Mouse (Mus musculus) neural tube, embryonic 13.5 days (tissue): ENCODE measurements at regions not wholly inside any gene's neighbourhood (a gene's known extent, or its start where the extent isn't known, plus 50 kb on each side); places are given as distances from the start of the nearest gene placed in this dataset.
A peak's percentile ranks its signal among the peaks of the same experiment; 100 is the strongest.

Source experiments
- ATAC-seq: fragments of 200-750 bp; cut with Nextera tagmentation; 2 replicates; pipeline ENCODE4 v1.8.0; 2017; ENCODE audit warnings: low read depth, mild to moderate bottlenecking, moderate TSS enrichment, moderate library complexity
- H3K27ac ChIP-seq: fragments of 300-500 bp; sonication (generic); replicated peaks from 2 replicates; pipeline ENCODE4 v1.5.1; 2015; ENCODE audit warnings: moderate library complexity, mild to moderate bottlenecking, inconsistent platforms
- H3K27me3 ChIP-seq: fragments of 300-500 bp; sonication (generic); 2 replicates; pipeline ENCODE4 v1.6.1; 2015; ENCODE audit warnings: mild to moderate bottlenecking, inconsistent platforms
- H3K36me3 ChIP-seq: fragments of 300-500 bp; sonication (generic); 2 replicates; pipeline ENCODE4 v1.6.1; 2015; ENCODE audit warnings: mild to moderate bottlenecking, inconsistent platforms
- H3K4me1 ChIP-seq: fragments of 300-500 bp; sonication (generic); replicated peaks from 2 replicates; pipeline ENCODE4 v1.6.1; 2015; ENCODE audit warnings: inconsistent platforms
- H3K4me2 ChIP-seq: fragments of 300-500 bp; sonication (generic); 2 replicates; pipeline ENCODE4 v1.6.1; 2015; ENCODE audit warnings: inconsistent platforms, mild to moderate bottlenecking, moderate library complexity
- H3K4me3 ChIP-seq: fragments of 300-500 bp; sonication (generic); 2 replicates; pipeline ENCODE4 v1.5.1; 2015; ENCODE audit warnings: mild to moderate bottlenecking, inconsistent platforms
- H3K9ac ChIP-seq: fragments of 300-500 bp; sonication (generic); 2 replicates; pipeline ENCODE4 v1.6.1; 2015; ENCODE audit warnings: moderate library complexity, mild to moderate bottlenecking, inconsistent platforms
- H3K9me3 ChIP-seq: fragments of 300-500 bp; sonication (generic); 2 replicates; pipeline ENCODE4 v1.6.1; 2016; ENCODE audit warnings: inconsistent platforms
- WGBS: fragments of 180-500 bp; shearing (Covaris S2); methylation state at CpG from one replicate; pipeline ENCODE4 v1.1.7; 2015; 5-methylcytosine and 5-hydroxymethylcytosine counted together

DNA sequence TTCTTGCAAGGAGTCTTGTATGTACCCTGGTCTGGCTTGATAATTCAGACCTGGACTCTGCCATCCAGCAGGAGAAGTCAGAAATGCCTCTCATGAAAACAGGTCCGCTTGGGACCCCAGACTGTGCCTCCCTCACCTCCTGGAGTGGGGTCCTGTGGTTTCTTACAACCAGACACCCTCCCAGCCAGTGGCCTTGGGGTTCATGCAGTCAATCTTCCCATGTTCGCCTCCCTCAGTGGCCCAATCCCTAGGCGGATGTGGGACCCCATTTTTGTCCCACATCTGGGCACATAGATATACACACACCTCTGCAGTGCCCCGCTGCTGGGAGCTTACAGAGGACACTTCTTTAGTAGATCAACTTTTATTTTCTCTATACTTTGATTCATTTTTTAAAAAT, 217.7 kb downstream of the Lrfn2 start:
- no peak overlapping the region for H3K9ac ChIP-seq
- no peaks in the 10 kb centered on the region for H3K27me3 ChIP-seq
- no peaks in the 10 kb centered on the region for H3K9me3 ChIP-seq
- no peak overlapping the region for H3K4me2 ChIP-seq
- 0 out of 2 replicates have a peak, but pooled peaks cover 3% of the 10 kb centered on the region for H3K4me1 ChIP-seq
- no peak overlapping the region for H3K27ac ChIP-seq
- no peaks in the 10 kb centered on the region for H3K36me3 ChIP-seq
- no peak for ATAC-seq
- no peak overlapping the region for H3K4me3 ChIP-seq
- 90% methylated on average over 4 of the region's 4 CpGs for WGBS

DNA sequence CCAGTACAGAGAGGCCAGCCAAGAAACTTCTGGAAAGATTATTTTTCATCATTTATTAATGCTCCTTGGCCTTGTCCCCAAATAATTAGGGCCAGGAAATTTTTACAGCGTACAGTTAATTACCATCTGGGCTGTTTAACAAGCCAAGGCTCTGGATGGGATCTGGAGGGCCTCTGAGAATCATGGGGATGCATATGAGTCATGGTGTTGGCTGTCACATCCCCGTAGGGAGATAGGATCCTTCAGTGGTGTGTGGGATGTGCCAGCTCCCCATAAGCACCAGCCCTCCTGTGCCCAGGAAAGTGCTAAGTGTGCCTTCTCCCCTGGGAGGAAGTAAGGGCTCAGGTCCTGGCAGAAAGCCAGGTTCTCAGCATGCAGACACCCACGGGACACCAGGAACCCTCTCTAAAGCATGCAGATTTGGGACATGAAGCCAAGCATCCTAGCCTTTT, 218.8 kb downstream of the Lrfn2 start:
- H3K4me2 ChIP-seq = no peak overlapping the region
- no peak overlapping the region for H3K9ac ChIP-seq
- ATAC-seq = no peak
- no peak overlapping the region for H3K4me3 ChIP-seq
- H3K27me3 ChIP-seq = no peaks in the 10 kb centered on the region
- H3K36me3 ChIP-seq = no peaks in the 10 kb centered on the region
- H3K4me1 ChIP-seq = 0 out of 2 replicates have a peak, but pooled peaks cover 3% of the 10 kb centered on the region
- H3K27ac ChIP-seq = no peak overlapping the region
- 69% methylated on average over 3 of the region's 3 CpGs for WGBS
- H3K9me3 ChIP-seq = no peaks in the 10 kb centered on the region

DNA sequence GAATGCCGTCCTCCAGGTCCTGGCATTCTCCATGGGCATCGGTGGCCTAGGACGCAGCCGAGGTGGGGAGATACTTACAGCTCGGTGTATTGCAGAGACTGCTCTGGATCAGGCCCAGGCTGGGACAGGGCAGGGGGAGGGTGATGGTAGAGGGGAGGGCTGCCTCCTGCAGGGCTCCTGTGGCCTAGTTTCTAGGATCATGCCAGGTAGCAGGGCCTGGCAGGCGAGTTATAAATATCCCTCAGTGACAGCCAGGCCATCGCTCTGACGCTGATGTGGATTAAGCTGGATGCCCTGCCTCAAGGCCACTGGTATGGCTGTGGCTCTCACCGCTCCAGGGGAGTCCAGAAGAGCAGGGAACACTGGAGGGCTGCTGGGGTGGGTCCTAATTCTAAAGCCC, 221.8 kb downstream of the Lrfn2 start:
- Histone ChIP-seq H3K27ac (no peak overlapping the region), H3K4me1 (0 out of 2 replicates have a peak, but pooled peaks cover 3% of the 10 kb centered on the region), H3K27me3 (no peaks in the 10 kb centered on the region), H3K36me3 (no peaks in the 10 kb centered on the region), H3K4me3 (no peak overlapping the region), H3K9ac (no peak overlapping the region), H3K4me2 (no peak overlapping the region), H3K9me3 (no peaks in the 10 kb centered on the region)
- 82% methylated on average over 9 of the region's 9 CpGs for WGBS
- ATAC-seq = no peak

DNA sequence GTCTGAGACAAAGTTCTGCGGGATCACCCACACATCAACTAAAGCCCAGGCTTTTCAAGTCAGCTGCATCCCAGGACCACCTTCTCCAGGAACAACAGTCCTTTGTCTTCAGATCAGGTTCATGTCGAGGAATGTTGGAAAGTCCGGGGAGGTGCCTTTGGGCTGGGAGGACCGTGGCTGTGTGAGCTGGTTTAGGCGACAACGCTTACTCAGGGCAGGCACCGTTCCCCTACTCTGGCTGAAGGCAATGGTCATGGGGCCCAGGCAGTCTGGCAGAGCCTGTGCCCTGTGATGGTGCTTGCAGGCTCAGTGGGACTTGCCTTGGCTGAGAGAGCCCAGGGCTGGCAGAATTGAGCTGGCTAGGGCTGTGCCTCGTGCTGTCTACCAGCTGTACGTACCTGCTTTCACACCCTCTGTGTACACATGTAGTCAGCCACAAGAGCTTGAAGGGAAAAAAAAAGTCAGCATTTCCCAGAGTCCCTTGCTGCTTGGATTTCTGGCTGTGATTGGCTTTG, 222.9 kb downstream of the Lrfn2 start:
- no peak overlapping the region for H3K27ac ChIP-seq
- no peaks in the 10 kb centered on the region for H3K36me3 ChIP-seq
- H3K9ac ChIP-seq = no peak overlapping the region
- no peak for ATAC-seq
- 83% methylated on average over 9 of the region's 9 CpGs for WGBS
- H3K4me1 ChIP-seq = 0 out of 2 replicates have a peak, but pooled peaks cover 3% of the 10 kb centered on the region
- H3K9me3 ChIP-seq = no peaks in the 10 kb centered on the region
- no peak overlapping the region for H3K4me3 ChIP-seq
- no peaks in the 10 kb centered on the region for H3K27me3 ChIP-seq
- no peak overlapping the region for H3K4me2 ChIP-seq

DNA sequence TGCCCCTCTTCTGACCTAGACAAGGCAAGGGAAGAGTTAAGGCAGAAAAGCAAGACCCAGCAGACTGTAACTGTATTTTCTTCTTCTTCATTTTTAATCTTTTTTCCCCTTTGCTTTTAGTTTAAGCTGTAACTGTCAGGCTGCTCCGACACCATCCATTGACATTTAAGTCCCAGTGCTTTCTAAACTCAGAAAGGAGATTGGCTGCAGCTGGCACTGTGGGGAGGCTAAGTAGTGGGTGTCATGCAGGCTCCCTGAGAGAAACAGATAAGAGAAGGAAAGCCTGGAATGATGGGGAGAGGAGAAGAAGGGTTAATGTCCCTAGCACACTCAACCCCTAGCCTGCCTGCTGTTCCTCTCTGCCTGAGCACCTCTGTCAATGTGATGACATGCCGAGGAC, 225.4 kb downstream of the Lrfn2 start:
- ATAC-seq = no peak
- H3K4me2 ChIP-seq = no peak overlapping the region
- H3K36me3 ChIP-seq = no peaks in the 10 kb centered on the region
- H3K27me3 ChIP-seq = no peaks in the 10 kb centered on the region
- H3K4me1 ChIP-seq = no peaks in the 10 kb centered on the region
- no peak overlapping the region for H3K27ac ChIP-seq
- H3K9ac ChIP-seq = no peak overlapping the region
- H3K9me3 ChIP-seq = no peaks in the 10 kb centered on the region
- WGBS = 87% methylated on average over 2 of the region's 2 CpGs
- H3K4me3 ChIP-seq = no peak overlapping the region

DNA sequence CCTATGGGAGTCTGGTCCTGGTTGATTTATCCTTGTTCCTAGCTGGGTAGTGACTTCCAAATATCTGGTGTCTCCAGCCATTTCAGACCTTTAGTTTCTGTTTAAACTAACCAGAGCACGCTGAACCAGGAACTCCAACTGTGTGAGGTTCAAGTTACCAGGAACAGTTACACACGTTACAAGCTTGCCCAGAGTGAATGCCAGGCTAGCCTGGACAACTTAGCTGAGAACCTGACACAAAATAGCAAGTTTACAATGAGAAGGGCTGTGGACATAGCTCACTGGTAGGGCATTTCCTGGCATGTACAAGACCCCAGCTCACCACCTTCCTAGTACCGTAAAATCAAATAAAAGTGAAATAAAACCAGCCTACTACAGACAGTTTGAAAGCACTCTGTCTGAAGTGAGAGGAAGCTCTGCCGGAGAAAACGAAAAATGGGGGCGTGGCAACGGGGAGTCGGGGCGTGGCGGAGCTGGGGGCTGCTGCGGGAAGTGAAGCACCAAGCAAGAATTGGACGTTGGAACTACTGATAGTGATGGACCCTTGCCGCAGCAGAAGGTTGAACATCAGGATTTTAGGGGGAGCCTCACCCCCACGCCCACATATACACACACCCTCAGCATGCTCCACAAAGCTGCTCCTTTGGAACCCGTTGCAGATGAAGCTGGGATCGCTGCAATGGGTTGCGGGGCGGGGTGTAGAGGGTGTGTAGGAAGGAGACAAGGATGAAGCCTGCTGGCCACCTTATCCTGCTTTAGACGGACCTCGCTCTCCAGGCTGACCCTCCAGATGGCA, 239.3 kb downstream of the Lrfn2 start:
- Histone ChIP-seq H3K9ac (peak overlapping the region; percentile 62), H3K9me3 (no peaks in the 10 kb centered on the region), H3K27me3 (peaks cover 15% of the 10 kb centered on the region; the same call in 1 of the 2 replicates), H3K4me2 (peak overlapping the region; percentile 66), H3K27ac (peak overlapping the region; percentile 61), H3K36me3 (no peaks in the 10 kb centered on the region), H3K4me3 (peak overlapping the region; percentile 33), H3K4me1 (peaks cover 27% of the 10 kb centered on the region)
- WGBS = 7% methylated on average over 20 of the region's 20 CpGs
- ATAC-seq = peak; percentile 29

DNA sequence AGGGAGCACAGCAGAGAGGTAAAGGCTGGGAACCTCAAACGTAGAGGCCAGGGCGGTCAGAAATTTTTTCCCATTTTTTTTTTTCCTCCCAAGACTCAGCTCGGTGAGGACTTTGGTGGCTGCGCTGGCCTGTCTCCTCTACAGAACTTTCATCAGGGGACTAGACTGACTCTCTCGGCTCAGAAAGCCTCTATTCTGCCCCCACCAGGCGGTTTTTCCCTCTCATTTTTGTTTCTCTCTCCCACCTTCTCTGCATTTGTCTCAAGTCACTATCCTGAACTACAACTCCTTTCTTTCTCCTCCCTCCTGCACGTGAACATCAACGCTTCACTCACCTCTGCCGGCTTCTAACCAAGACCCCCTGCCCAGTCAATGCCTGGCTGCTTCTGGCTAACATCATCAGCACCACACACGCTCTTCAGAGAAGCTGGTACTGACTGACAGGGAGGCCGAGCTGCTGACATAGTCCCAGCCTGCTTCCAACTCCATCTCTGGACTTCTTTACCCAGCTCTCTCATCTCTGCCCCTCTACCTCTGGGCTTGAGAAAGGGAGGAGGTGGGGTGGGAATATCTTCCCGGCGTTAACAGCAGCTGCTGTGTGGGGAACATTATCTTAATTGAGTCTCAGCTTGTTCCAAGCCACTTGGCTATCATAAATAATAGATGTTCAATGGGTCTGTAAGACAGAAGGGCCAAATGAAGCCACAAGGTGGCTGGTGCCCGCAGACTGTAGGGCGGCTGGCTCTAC, 240.0 kb downstream of the Lrfn2 start:
- peak overlapping the region; percentile 66 for H3K4me2 ChIP-seq
- H3K36me3 ChIP-seq = no peaks in the 10 kb centered on the region
- peak; percentile 67; the same call in 1 of the 2 replicates for ATAC-seq
- H3K27ac ChIP-seq = peak overlapping the region; percentile 61
- no peaks in the 10 kb centered on the region for H3K9me3 ChIP-seq
- peak overlapping the region; percentile 62 for H3K9ac ChIP-seq
- H3K4me3 ChIP-seq = peak overlapping the region; percentile 33
- H3K4me1 ChIP-seq = peaks cover 27% of the 10 kb centered on the region
- peaks cover 15% of the 10 kb centered on the region; the same call in 1 of the 2 replicates for H3K27me3 ChIP-seq
- 6% methylated on average over 15 of the region's 15 CpGs for WGBS

DNA sequence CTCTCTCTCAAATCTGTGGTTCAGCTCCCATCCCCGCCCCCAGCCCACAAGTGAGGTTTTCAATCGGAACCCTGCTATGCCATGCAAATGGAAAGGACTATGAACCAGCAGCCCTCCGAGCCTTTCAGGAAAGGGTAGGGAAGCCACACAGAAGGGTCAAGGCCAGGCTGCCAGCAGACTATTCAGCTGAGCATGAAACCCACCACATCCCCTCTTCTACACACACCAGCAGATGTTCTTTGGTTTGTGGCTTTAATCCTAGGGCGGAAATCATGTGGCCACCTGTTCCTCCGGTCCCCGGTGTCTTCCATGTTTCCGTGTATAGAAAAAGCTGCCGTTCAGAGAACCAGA, 240.6 kb downstream of the Lrfn2 start:
- Histone ChIP-seq H3K9ac (peak overlapping the region; percentile 62), H3K36me3 (no peaks in the 10 kb centered on the region), H3K4me1 (peaks cover 29% of the 10 kb centered on the region), H3K9me3 (no peaks in the 10 kb centered on the region), H3K4me2 (peak overlapping the region; percentile 66), H3K4me3 (no peak overlapping the region; the same call in 1 of the 2 replicates), H3K27me3 (peaks cover 15% of the 10 kb centered on the region; the same call in 1 of the 2 replicates), H3K27ac (0 out of 2 replicates have a peak overlapping the region, but pooled peaks have one; percentile 28)
- ATAC-seq = no peak
- 42% methylated on average over 8 of the region's 8 CpGs for WGBS

DNA sequence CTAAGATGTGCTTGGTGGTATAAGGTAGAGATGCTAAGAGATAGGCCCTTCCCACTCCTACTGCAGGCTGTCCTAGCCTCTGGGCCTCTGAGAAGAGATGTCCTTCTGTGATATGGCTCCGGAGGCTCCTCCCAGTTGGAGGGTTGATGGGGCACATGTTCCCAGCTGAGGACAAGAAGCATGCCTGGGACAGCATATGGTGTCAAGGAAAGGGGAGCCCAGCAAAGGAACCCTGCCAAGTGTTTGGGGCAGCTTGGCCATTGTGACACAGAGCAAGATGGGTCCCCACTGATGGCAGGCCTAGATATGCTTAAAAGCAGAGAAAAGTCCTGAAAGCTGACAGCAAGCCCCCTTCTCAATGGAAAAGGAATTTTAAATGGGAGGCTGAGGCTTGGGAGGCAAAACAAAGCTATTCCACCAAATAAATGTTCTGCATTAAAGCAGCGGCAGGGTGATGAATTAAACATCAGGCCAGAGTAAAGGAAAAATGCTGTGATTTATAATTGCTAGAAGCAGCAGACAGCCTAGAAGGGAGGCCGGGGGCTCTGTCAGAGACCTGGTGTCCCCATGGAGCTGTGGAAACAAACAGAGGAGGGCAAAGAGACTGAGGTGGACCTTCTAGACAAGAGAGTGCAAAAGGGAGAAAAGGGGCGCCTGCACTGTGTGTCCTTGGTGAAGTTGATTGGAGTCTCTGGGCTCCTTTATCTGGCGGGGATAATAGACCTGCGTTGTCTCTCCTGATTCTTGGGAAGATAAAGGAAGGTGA, 246.0 kb downstream of the Lrfn2 start:
- 40% methylated on average over 6 of the region's 6 CpGs for WGBS
- no peak for ATAC-seq
- H3K27ac ChIP-seq = peak overlapping the region; percentile 38
- H3K4me2 ChIP-seq = no peak overlapping the region
- no peaks in the 10 kb centered on the region for H3K9me3 ChIP-seq
- H3K36me3 ChIP-seq = no peaks in the 10 kb centered on the region
- peaks cover 12% of the 10 kb centered on the region for H3K27me3 ChIP-seq
- peaks cover 29% of the 10 kb centered on the region for H3K4me1 ChIP-seq
- no peak overlapping the region for H3K4me3 ChIP-seq
- H3K9ac ChIP-seq = no peak overlapping the region

DNA sequence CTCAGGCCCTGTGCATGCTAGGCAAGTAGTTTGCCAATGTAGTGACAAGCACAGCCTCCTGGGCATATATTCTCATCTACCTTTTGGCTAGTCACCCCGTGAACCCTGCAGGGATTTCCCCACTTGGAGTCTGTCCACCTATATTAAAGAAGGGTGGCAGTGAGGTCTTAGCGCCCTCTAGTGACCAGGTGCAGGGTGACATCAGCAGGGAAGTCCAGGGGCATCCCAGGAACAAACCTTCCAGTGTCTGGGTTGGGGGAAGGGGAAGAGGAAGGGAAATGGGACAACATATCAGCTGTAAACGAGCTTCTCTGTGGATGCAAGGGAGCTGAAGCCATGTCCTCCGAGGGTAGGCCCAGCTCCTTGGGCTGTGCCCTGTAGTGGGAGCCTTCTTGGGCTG, 245.7 kb upstream of the Mocs1 start:
- no peak overlapping the region for H3K9ac ChIP-seq
- ATAC-seq = no peak

DNA sequence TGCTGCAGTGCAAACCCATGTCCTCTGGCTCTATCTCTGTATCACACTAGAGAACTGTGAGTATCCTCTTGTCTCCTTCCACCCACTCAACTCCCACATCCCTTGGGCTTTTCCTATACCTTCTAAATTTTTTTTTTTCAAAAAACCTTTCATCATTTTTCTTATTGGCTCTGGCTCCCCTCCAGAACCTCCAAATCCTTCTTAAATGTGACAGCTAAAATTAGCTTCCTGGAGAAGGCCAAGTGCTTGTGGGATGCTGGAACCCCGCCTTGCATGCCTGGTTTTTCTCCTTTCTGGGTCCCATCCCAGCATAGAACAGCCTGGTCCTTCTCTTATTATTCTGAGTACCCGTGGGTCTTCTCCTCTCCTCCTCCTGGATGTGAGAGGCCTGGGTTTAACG, 244.2 kb upstream of the Mocs1 start:
- 71% methylated on average over 3 of the region's 3 CpGs for WGBS
- no peak overlapping the region for H3K4me3 ChIP-seq

More for the DNA sequence above, 245.7 kb upstream of the Mocs1 start:
- peaks cover 36% of the 10 kb centered on the region for H3K4me1 ChIP-seq
- no peak overlapping the region for H3K27ac ChIP-seq
- WGBS = 7% methylated on average over 4 of the region's 4 CpGs
- no peaks in the 10 kb centered on the region for H3K36me3 ChIP-seq
- peaks cover 14% of the 10 kb centered on the region for H3K27me3 ChIP-seq
- H3K4me2 ChIP-seq = no peak overlapping the region
- H3K9me3 ChIP-seq = no peaks in the 10 kb centered on the region
- H3K4me3 ChIP-seq = no peak overlapping the region

More for the DNA sequence above, 244.2 kb upstream of the Mocs1 start:
- H3K4me2 ChIP-seq = no peak overlapping the region
- H3K9ac ChIP-seq = no peak overlapping the region
- H3K9me3 ChIP-seq = no peaks in the 10 kb centered on the region
- ATAC-seq = no peak
- peaks cover 14% of the 10 kb centered on the region for H3K27me3 ChIP-seq
- peaks cover 24% of the 10 kb centered on the region for H3K4me1 ChIP-seq
- H3K36me3 ChIP-seq = no peaks in the 10 kb centered on the region
- H3K27ac ChIP-seq = no peak overlapping the region
